Mouse (Mus musculus): Measurements from ENCODE around the gene Fam171a1.

Fam171a1 gene

GRCm38 (mm10) chr2:3139065-3139464, 25.0 kb downstream of the Fam171a1 start:
- DNase-seq = peak in 1 of 2 experiments; percentile 57

GRCm38 (mm10) chr2:3139578-3139977, 25.6 kb downstream of the Fam171a1 start:
- peak in 1 of 2 experiments; percentile 3 for DNase-seq

GRCm38 (mm10) chr2:3140585-3140984, 26.6 kb downstream of the Fam171a1 start:
- DNase-seq = no peak

GRCm38 (mm10) chr2:3141804-3142203, 27.8 kb downstream of the Fam171a1 start:
- peak in 1 of 2 experiments; percentile 4 for DNase-seq

GRCm38 (mm10) chr2:3144291-3144690, 30.3 kb downstream of the Fam171a1 start:
- no peak for DNase-seq

- DNase-seq = no peak
These were observed 33.6 kb downstream of the Fam171a1 start for GRCm38 (mm10) chr2:3147550-3148157.

- peak in 1 of 2 experiments; percentile 3 for DNase-seq
These were observed 34.7 kb downstream of the Fam171a1 start for GRCm38 (mm10) chr2:3148731-3149130.

- no peak for DNase-seq
These were observed 36.3 kb downstream of the Fam171a1 start for GRCm38 (mm10) chr2:3150324-3150723.

GRCm38 (mm10) chr2:3151336-3151735, 37.3 kb downstream of the Fam171a1 start:
- peak in 1 of 2 experiments; percentile 53 for DNase-seq

- DNase-seq = no peak
These were observed 40.2 kb downstream of the Fam171a1 start for GRCm38 (mm10) chr2:3154091-3154665.

GRCm38 (mm10) chr2:3154986-3155385, 41.0 kb downstream of the Fam171a1 start:
- DNase-seq = peak; percentile 37 to 60

GRCm38 (mm10) chr2:3157030-3157429, 43.0 kb downstream of the Fam171a1 start:
- DNase-seq = no peak

GRCm38 (mm10) chr2:3157661-3158344, 43.8 kb downstream of the Fam171a1 start:
- no peak for DNase-seq

GRCm38 (mm10) chr2:3158682-3159412, 44.8 kb downstream of the Fam171a1 start:
- DNase-seq = peak in 1 of 2 experiments; percentile 17

GRCm38 (mm10) chr2:3161578-3161977, 47.6 kb downstream of the Fam171a1 start:
- DNase-seq = no peak

- no peak for DNase-seq
These were observed 49.6 kb downstream of the Fam171a1 start for GRCm38 (mm10) chr2:3163501-3164076.

GRCm38 (mm10) chr2:3165037-3165600, 51.1 kb downstream of the Fam171a1 start:
- no peak for DNase-seq

GRCm38 (mm10) chr2:3165890-3166605, 52.0 kb downstream of the Fam171a1 start:
- peak in 1 of 2 experiments; percentile 47 for DNase-seq

GRCm38 (mm10) chr2:3168719-3169402, 54.8 kb downstream of the Fam171a1 start:
- no peak for DNase-seq

- DNase-seq = no peak
These were observed 55.4 kb downstream of the Fam171a1 start for GRCm38 (mm10) chr2:3169403-3169747.

GRCm38 (mm10) chr2:3171774-3172173, 57.8 kb downstream of the Fam171a1 start:
- DNase-seq = no peak
